Mouse (Mus musculus) left cerebral cortex, postnatal 25 days (tissue): ENCODE data around the gene 1700037H04Rik. TPM values are rescaled to one million over a fixed set of nuclear protein-coding genes. Genes with fewer than 3 reads are reported as not detected.
"Not testable (repeated sequence)": the region's sequence is repeated elsewhere in the genome, so short reads cannot be mapped to it uniquely, and the experiment has no call there.

Experiments used
- DNase-seq, 2 experiments: peaks; one replicate each; pipeline ENCODE4 v3.0.0; 2022; ENCODE audit warnings: low spot score in 2 of 2, mixed read lengths in 1 of 2
- intact Hi-C: fragments of 180-260 bp; cut with DNase I; formaldehyde crosslinking; loops from one replicate; pipeline ENCODE4 v1.15.1; 2025
- total RNA-seq, 2 experiments: library from RNA; stranded (reverse); gene quantifications; 2 replicates each; pipeline ENCODE4 v1.2.3; 2021

1700037H04Rik gene
- total RNA-seq, 2 experiments from 2014 or later: 71.7 to 75.8 TPM

GRCm38 (mm10) chr2:131132930-131133547 lies 26.8 kb downstream of the 1700037H04Rik start, which contains the start of gene Gm11037:
Gm11037 (plus strand) TSS chr2:131133497.
- intact Hi-C loops: no loop called here
- DNase-seq: no peak

- intact Hi-C loops: no loop called here
- no peak for DNase-seq
Observed at GRCm38 (mm10) chr2:131132111-131132888, 27.6 kb downstream of the 1700037H04Rik start.

- DNase-seq: no peak
- intact Hi-C loops: no loop called here
Observed at GRCm38 (mm10) chr2:131130849-131131248, 29.0 kb downstream of the 1700037H04Rik start.

GRCm38 (mm10) chr2:131129836-131130235 lies 30.0 kb downstream of the 1700037H04Rik start:
- DNase-seq: no peak
- intact Hi-C loops: no loop called here

DNA sequence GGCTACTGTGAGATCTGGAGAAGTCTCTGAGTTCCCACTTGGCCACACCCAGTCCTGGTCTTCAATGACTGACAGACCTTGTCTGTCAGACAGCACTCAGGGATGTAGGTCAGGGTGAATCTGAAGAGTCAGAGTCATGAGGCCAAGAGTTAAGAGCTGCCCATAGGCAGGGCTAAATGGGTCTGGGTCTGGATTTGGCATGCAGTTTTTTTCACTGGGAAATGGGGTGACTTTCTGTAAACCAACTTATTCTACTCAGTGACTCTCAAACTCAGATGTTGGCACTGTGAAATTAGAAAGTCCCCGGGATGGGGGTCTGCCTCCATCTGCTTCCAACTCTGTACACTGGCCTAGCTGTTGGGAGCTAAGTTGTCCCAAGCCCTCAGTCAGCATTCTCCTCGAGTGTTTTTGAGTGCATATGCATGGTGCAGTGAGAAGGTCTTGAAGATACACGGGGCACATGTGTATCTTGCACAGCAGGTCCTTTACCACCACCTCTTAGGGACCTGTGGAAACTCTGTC lies 31.2 kb downstream of the 1700037H04Rik start:
- intact Hi-C loops: no loop called here
- no peak for DNase-seq

DNA sequence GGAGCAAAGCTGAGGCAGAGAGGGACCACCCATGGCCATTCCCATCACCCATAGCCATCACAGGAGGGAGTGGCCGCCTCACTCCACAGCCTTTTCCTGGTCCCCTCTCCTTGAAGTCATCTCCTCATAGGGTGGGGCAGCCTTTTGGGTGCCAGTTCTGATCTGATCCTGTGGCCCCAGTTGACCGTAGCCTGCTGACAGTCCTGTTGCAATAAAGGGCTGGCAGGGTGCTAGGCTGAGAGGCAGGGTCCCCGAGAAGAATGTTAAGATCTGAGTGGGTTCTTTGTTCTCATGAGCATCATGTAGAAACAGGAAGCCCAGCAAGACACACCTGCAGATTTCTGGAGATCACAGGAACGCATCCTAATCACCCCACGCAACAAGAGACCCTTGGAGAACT lies 31.7 kb downstream of the 1700037H04Rik start:
- no peak for DNase-seq
- intact Hi-C loops: no loop called here

GRCm38 (mm10) chr2:131127161-131127730 lies 32.6 kb downstream of the 1700037H04Rik start, which contains the start of gene Hspa12b:
Hspa12b (plus strand) TSS chr2:131127280.
- intact Hi-C loops: no loop called here
- DNase-seq: no peak

GRCm38 (mm10) chr2:131125964-131126815 lies 33.7 kb downstream of the 1700037H04Rik start:
- intact Hi-C loops: no loop called here

DNA sequence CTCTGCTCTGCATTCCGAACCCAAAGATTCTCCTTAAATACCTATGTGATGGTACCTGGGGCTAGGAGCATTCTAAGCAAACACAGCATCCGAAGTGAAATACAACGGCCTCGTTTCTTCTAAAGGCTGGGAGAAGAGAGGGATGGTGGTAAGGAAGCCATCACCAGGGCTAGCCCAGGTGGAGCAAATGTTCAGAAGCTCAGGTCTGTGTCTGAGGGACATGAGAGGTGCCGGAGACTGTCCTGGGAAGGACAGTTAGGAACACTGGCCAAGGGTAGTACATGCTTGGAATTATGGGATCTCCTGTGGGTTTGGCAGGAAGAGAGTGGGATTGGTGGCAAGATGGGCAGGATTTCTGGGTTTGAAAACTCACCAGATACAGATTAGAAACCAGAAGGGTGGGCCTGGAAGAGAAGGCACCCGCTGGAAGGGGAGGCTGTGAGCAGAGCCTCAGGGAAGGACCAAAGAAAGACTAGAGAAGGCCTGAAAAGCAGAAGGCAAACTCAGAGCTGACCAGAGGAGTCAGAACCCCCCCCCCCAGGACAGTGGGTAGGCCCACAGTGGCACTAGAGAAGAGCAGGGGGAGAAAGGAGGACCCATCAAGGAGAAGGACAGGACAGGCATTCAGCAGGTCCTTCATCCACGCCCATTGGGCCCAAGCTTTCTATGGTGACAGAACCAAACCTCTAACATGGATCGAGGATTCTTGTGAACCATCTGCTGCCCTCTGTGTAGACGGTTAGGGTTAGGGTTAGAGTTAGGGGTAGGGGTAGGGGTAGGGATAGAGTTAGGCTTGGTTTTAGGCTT lies 34.5 kb downstream of the 1700037H04Rik start:
- intact Hi-C loops: no loop called here

More at GRCm38 (mm10) chr2:131125964-131126815, 33.7 kb downstream of the 1700037H04Rik start:
- no peak for DNase-seq

DNA sequence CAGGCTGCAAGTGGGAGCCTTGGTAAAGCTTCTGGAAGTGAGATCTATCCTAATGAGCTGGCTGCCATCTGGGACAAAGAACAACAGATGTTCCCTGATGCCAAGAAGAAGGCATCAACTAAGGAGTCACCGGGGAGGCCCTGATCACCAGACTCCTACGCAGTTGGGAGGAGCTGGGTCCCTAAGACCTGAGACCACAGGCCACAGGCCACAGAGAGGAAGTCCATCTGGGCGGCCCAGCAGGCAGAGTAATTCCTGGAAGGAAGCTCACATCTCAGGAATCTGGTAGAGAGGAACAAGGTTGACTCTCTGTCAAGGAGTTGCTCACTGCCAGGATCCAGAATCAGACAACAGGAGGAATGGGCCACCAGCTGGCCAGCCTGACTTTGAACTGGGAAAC lies 35.7 kb downstream of the 1700037H04Rik start:
- no peak for DNase-seq
- intact Hi-C loops: no loop called here

More for the DNA sequence above, 34.5 kb downstream of the 1700037H04Rik start:
- DNase-seq: no peak

- intact Hi-C loops: no loop called here
- no peak for DNase-seq
Observed at GRCm38 (mm10) chr2:131118968-131119574, 40.8 kb downstream of the 1700037H04Rik start.

DNA sequence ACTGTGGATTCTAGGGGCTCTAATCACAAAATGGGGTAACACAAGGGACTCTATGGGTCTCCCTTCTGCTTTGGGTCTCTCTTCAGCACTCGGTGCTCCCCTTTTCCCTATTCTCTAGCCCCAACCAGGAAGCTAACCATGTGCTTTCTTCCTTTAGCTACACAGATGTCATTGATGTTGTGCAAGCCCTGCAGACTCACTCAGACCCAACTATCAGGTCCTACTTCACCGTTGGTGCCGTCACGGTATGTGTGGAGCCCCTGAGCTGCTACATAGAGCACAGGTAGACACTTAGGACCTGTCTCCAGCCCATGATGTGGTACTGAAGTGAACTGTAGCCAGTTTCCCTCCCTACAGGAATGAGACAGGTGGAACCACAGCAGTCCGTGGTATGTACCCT lies 53.9 kb downstream of the 1700037H04Rik start:
- intact Hi-C loops: no loop called here
- no peak for DNase-seq

DNA sequence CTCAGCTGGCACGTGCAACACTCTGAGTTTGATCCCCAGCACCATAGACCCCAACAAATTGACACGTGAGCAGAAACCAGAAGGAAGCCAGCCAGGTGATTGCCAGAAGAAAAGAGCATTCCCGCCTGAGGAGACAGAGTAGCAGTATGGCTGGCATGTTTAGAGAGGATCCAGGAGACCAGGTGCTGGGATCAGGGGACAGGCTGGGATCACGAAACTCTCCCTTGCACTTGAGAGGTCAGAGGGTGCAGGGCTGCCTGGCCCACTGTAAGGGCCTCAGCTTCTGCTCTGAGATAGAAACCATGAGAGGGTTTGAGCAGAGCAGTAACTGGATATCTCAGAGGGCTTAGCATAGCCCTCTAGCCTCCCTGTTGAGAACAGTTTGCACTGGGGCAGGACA lies 54.8 kb downstream of the 1700037H04Rik start:
- intact Hi-C loops, DNase-seq: not testable (repeated sequence)

GRCm38 (mm10) chr2:131104021-131104420 lies 55.9 kb downstream of the 1700037H04Rik start:
- peak in 1 of 2 experiments; percentile 58 for DNase-seq
- intact Hi-C loops: no loop called here

DNA sequence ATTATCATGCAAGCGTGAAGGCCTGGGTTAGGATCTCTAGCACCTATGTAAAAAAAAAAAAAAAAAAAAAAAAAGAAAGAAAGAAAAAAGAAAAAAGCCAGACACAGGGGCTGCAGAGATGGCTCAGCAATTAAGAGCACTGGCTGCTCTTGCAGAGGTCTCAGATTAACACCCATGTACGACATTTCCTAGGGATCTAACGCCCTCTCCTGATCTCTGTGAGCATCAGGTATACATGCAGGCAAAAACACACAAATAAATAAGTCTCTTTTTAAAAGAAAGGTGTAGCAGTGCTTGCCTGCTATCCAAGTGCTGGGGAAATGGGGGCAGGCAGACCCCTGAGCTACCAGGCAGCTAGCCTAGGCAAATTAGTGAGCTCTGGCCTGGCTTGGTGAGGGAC lies 58.4 kb downstream of the 1700037H04Rik start:
- no peak for DNase-seq
- intact Hi-C loops: no loop called here

- DNase-seq: no peak
- intact Hi-C loops: loop anchor here (5.0 kb wide), 4 partner anchors 45 to 320 kb away; partner anchors contain the start of gene Mavs
Observed at GRCm38 (mm10) chr2:131097087-131097486, 62.8 kb downstream of the 1700037H04Rik start.
